Mouse (Mus musculus): ENCODE measurements around the gene Siae.

GRCm38 (mm10) chr9:37669115-37669514, 113.6 kb downstream of the Siae start, which contains the start of gene Panx3:
- TF ChIP-seq CTCF (IDR thresholded peaks at IDR 0.05) (no peak), POLR2A (IDR thresholded peaks at IDR 0.05; ENCODE audit: insufficient read depth, low read depth, low read length) (no peak)

Data from heart, adult 2 months (tissue).